Mouse (Mus musculus) bone marrow macrophage, adult 2 months (primary cell): ENCODE measurements around the gene Vgll3.

ENCODE experiments used
- CTCF ChIP-seq: IDR thresholded peaks from 2 replicates; pipeline ENCODE4 v1.5.1; 2012; ENCODE audit warnings: low read depth, mild to moderate bottlenecking, low read length, moderate library complexity
- POLR2A ChIP-seq: IDR thresholded peaks from 2 replicates; pipeline ENCODE4 v1.6.1; 2012; ENCODE audit warnings: mild to moderate bottlenecking, low read depth, low read length, borderline replicate concordance

- TF ChIP-seq CTCF: no peak
- TF ChIP-seq POLR2A: no peak
Measured at GRCm38 (mm10) chr16:65814918-65815881, at the start of gene Vgll3.
